Mouse (Mus musculus) small intestine, adult 2 months (tissue): Measurements from ENCODE around the gene H2-DMb2. TPM values are rescaled to one million over a fixed set of nuclear protein-coding genes. Genes with fewer than 3 reads are reported as not detected.

Experiments used
- H3K27ac ChIP-seq: fragments of 200-500 bp; 2 replicates; pipeline ENCODE4 v1.5.1; 2012; ENCODE audit warnings: low read depth, low read length, control low read depth, inconsistent platforms; ENCODE audit not compliant: insufficient read depth
- H3K27me3 ChIP-seq: fragments of 200-500 bp; 2 replicates; pipeline ENCODE4 v1.6.1; 2012; ENCODE audit warnings: mild to moderate bottlenecking, moderate library complexity, low read length, inconsistent platforms; ENCODE audit not compliant: control insufficient read depth, insufficient read depth
- H3K36me3 ChIP-seq: fragments of 200-500 bp; 2 replicates; pipeline ENCODE4 v1.6.1; 2012; ENCODE audit warnings: mild to moderate bottlenecking, low read length, control low read depth, inconsistent platforms; ENCODE audit not compliant: control insufficient read depth, insufficient read depth
- H3K4me1 ChIP-seq: fragments of 200-500 bp; 2 replicates; pipeline ENCODE4 v1.6.1; 2012; ENCODE audit warnings: low read length, inconsistent platforms, mixed read lengths; ENCODE audit not compliant: control insufficient read depth, insufficient read depth, insufficient read length
- H3K4me3 ChIP-seq: fragments of 200-500 bp; 2 replicates; pipeline ENCODE4 v1.5.1; 2012; ENCODE audit warnings: low read depth, mild to moderate bottlenecking, control low read depth, inconsistent platforms, low read length, moderate library complexity
- CTCF ChIP-seq: fragments of 200-500 bp; IDR thresholded peaks from 2 replicates; pipeline ENCODE4 v1.5.1; 2012; ENCODE audit warnings: low read depth, mild to moderate bottlenecking, control low read depth, inconsistent platforms, low read length, moderate library complexity, mixed read lengths; ENCODE audit not compliant: insufficient replicate concordance, insufficient read length; ENCODE audit errors: extremely low read depth
- POLR2A ChIP-seq: fragments of 200-500 bp; IDR thresholded peaks from 2 replicates; pipeline ENCODE4 v1.6.1; 2012; ENCODE audit warnings: low read depth, mild to moderate bottlenecking, control low read depth, inconsistent platforms, low read length, moderate library complexity
- WGBS: fragments of 180-500 bp; shearing (Covaris S2); methylation state at CpG from one replicate; pipeline ENCODE4 v1.1.7; 2018; 5-methylcytosine and 5-hydroxymethylcytosine counted together
- polyA plus RNA-seq: library from polyadenylated mRNA; depleted of rRNA; stranded (reverse); fragments of >200 nt; gene quantifications from 2 replicates; pipeline ENCODE4 v1.2.3, GENCODE M21; 2012

Gene H2-DMb2
- polyA plus RNA-seq, 1 experiment: 25.4 TPM

DNA sequence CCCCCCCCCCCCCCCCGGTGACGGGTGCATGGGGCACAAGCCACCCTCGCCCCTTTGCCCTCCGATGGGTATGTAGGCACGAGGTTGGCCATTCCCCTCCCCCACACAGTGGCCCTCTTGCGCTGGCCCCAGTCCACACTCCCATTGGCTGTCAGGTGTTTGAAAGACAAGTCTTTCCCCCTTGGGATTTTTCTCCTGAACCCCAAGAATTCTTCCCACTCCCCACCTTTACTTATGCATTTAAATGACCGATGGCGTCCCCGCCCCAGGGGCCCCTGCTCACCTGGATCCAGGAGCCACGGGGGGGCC is 21.3 kb upstream of the H2-DMb2 start:
- WGBS: 3% methylated on average over 10 of the region's 10 CpGs
- Histone ChIP-seq H3K4me3 (peak overlapping the region; percentile 95), H3K36me3 (peaks cover 18% of the 10 kb centered on the region), H3K27ac (peak overlapping the region; percentile 100), H3K27me3 (no peaks in the 10 kb centered on the region), H3K4me1 (peaks cover 14% of the 10 kb centered on the region)
- TF ChIP-seq CTCF: no peak
- no peak for TF ChIP-seq POLR2A

DNA sequence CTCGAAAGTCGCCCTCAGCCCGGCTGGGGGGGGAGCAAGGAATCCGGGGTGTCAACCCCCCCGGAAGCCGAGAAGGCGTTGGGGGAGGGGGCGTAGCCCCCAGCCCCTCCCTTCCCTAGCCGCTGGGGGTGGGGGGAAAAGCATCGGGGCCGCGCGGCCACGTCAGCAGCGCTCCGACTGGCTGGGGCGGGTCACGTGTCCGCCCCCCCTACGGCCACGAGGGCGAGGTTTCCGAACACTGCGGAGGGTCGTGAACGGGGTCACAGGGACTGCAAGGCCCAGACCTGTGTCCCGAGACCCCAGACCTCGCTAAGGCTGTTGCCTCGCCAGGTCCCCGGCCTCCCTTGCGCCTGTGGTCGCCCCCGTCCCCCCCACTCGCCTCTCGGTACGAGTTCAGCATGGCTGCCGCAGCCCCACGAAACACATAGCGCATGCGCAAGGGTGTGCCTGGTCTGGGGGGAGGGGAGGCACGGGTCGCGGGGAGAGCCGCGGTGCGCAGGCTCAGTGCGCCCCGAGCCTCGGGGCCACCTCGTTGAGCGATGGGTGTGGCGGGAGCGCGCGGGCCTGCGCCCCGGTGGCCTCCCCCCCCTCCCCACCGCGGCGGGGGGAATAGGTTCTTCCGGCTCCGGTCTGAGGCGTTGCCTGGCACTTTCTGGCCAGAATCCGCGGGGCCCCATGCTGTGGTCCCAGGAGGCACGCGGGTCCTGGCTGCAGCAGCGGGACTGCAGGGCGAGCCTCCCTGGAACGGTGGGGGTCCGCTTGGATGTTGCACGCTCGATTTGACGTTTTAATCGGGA is 20.7 kb upstream of the H2-DMb2 start, which contains the start of gene Brd2:
Gene Brd2 (minus strand): TSS at position 447 of the 797 bp plus-strand sequence.
- WGBS: under 1% methylated on average over 73 of the region's 75 CpGs
- TF ChIP-seq POLR2A: peak; percentile 81
- TF ChIP-seq CTCF: no peak
- Histone ChIP-seq H3K4me3 (peak within 1 kb of the TSS; percentile 95), H3K36me3 (peaks cover 14% of the 10 kb centered on the region), H3K27me3 (no peaks in the 10 kb centered on the region), H3K4me1 (peaks cover 15% of the 10 kb centered on the region), H3K27ac (peak within 1 kb of the TSS; percentile 100)

DNA sequence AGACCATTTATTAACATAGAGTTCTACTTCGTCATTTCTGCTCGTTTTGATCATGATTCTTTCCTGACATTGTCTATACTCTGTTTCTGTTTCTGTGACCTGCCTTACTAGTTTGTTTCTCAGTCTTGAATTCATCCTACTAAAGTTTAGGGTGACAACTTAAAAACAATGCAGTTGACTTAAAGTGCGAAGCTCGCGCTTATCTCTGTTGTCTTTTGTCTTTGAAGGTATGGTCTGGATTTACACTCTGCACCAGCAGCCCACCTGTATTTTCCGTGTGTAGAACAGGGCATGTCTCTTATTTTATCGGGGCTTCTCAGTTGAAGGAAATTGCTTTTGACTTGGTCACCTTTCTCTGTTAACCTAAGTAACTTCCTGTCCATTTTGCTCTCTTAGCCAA is 20.0 kb upstream of the H2-DMb2 start:
- no peak for TF ChIP-seq POLR2A
- no peak for TF ChIP-seq CTCF
- Histone ChIP-seq H3K27me3 (no peaks in the 10 kb centered on the region), H3K4me3 (peak overlapping the region; percentile 95; the same call in 1 of the 2 replicates), H3K4me1 (peaks cover 20% of the 10 kb centered on the region), H3K27ac (peak overlapping the region; percentile 89), H3K36me3 (peaks cover 11% of the 10 kb centered on the region)
- WGBS: 0% methylated on average over 7 of the region's 7 CpGs

DNA sequence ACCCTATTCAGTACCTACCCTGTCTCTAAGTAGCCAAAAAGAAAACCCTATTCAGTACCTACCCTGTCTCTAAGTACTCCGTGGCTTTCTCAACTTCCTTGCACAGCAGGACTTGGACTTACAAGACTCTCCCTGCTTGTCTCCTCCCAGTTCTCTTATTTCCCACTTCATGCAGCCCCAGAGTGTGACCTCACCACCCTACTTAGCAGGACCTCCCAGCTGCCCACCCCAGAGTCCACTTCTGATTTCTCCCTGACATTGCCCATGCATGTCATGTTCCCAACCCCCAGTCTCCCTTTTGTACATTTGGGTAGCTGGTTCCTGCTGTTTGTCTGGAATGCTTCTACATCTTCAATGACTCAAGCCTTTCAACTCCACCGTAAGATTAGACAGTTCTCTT is 19.6 kb upstream of the H2-DMb2 start:
- Histone ChIP-seq H3K27ac (peak overlapping the region; percentile 89), H3K36me3 (peaks cover 7% of the 10 kb centered on the region), H3K4me1 (peaks cover 20% of the 10 kb centered on the region), H3K4me3 (peak overlapping the region; percentile 56), H3K27me3 (no peaks in the 10 kb centered on the region)
- TF ChIP-seq POLR2A (no peak), CTCF (no peak)
- WGBS: 1% methylated on average over 2 of the region's 2 CpGs

DNA sequence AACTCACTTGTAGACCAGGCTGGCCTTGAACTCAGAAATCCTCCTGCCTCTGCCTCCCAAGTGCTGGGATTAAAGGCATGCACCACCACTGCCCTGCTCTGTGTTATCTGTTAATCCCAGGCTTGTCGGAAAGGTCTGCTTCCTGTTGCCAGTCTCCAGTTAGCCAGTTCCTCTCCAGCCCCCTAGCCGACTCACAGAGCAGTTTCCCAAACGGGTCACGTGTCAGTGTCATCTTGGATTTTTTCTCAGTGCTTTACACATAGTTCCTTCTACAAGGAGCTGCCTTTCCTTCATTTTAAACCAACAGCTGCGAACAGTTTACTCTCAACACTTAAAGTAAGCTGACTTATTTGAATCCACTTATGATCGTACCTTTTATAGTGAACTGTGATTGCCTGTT is 18.5 kb upstream of the H2-DMb2 start:
- WGBS: 61% methylated on average over 6 of the region's 6 CpGs
- H3K4me3 ChIP-seq: no peak overlapping the region

DNA sequence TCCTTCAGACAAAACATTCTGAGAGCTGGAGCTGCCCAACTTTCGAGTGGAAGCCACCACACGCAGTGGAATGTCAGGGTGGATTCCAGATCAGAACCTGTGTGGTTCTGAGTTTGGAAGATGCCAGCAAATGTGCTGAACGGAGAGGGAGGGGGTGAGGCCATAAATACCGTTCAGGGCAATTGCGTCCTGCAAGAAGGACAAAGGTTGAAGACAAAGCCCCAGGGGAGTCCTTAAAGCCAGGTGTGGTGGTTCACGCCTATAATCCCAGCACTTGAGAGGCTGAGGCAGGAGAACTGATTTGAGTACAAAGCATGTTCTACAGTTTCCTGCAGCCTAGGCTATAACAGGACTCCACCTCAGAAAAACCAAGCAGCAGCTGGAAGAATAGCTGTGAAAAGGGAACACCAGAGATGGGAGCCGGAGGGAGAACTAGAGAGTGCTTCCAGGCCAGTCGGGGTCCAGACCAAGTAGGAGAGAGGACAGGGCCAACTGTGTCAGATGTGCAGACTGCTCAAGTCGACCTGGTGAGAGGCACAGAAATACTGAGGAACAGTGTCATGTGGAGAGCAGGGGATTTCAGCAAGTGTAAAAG is 16.2 kb upstream of the H2-DMb2 start:
- 27% methylated on average over 9 of the region's 9 CpGs for WGBS
- H3K4me3 ChIP-seq: peak overlapping the region; percentile 26
- peak overlapping the region; percentile 90 for H3K27ac ChIP-seq

More for the DNA sequence above, 18.5 kb upstream of the H2-DMb2 start:
- no peaks in the 10 kb centered on the region for H3K36me3 ChIP-seq
- TF ChIP-seq POLR2A (no peak), CTCF (no peak)
- no peak overlapping the region for H3K27ac ChIP-seq
- no peaks in the 10 kb centered on the region for H3K27me3 ChIP-seq
- peaks cover 29% of the 10 kb centered on the region for H3K4me1 ChIP-seq

DNA sequence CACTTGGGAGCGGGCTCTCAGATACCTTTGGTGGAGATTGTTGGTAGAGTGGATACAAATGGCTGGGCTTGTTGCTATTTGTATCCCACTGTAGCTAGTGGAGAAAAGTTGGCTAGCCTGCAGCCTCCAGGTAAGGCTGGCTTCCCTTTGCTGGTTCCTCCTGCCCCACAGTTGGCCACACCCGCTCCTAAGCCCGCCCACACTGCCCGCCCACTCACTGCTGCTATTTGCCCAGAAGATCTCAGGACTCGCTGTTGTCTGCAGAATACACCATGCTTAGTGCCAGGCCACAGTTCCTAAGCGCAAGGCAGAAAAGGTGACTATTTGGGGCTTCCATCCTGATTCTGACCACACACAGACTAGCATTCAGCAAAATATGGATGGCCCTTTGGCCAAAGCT is 15.6 kb upstream of the H2-DMb2 start:
- WGBS: 13% methylated on average over 6 of the region's 6 CpGs
- Histone ChIP-seq H3K27me3 (no peaks in the 10 kb centered on the region), H3K36me3 (no peaks in the 10 kb centered on the region), H3K4me1 (peaks cover 29% of the 10 kb centered on the region), H3K4me3 (peak overlapping the region; percentile 26; the same call in 1 of the 2 replicates), H3K27ac (peak overlapping the region; percentile 90)
- TF ChIP-seq CTCF (no peak), POLR2A (peak; percentile 33; the same call in 1 of the 2 replicates)

More for the DNA sequence above, 16.2 kb upstream of the H2-DMb2 start:
- no peaks in the 10 kb centered on the region for H3K27me3 ChIP-seq
- H3K4me1 ChIP-seq: peaks cover 29% of the 10 kb centered on the region
- H3K36me3 ChIP-seq: no peaks in the 10 kb centered on the region
- no peak for TF ChIP-seq CTCF
- TF ChIP-seq POLR2A: no peak
